8 mouse cellular contexts compared by ENCODE assay signal in genomic region chr2:71598778-71599177, GRCm38 (mm10). TPM values are rescaled to one million over a fixed set of nuclear protein-coding genes. Genes with fewer than 3 reads are reported as not detected.
DNase-seq lines count a peak whose midpoint lies in the region; ATAC-seq lines count a peak whose summit lies in the region.

No protein-coding gene starts in this region.

- peak; percentile 74 for ATAC-seq in hindbrain, embryonic 13.5 days (ENCODE audit: low FRiP score)

- no peak overlapping the region for H3K4me2 ChIP-seq in hindbrain, embryonic 13.5 days

- no peaks in the 10 kb centered on the region for H3K9me3 ChIP-seq in hindbrain, embryonic 13.5 days

- H3K36me3 ChIP-seq in hindbrain, embryonic 13.5 days = no peaks in the 10 kb centered on the region

- peaks cover 18% of the 10 kb centered on the region; the same call in 1 of the 2 replicates for H3K27me3 ChIP-seq in hindbrain, embryonic 13.5 days

- H3K4me3 ChIP-seq in hindbrain, embryonic 13.5 days = no peak overlapping the region

- no peak overlapping the region for H3K27ac ChIP-seq in hindbrain, embryonic 13.5 days

- 18% methylated on average over 5 of the region's 5 CpGs for WGBS in hindbrain, embryonic 13.5 days

- no peak overlapping the region for H3K9ac ChIP-seq in hindbrain, embryonic 13.5 days

- peaks cover 5% of the 10 kb centered on the region; the same call in 1 of the 2 replicates for H3K4me1 ChIP-seq in hindbrain, embryonic 13.5 days (replicated peaks)

- peak; percentile 79 for DNase-seq in MN1 (ENCODE audit: low spot score)
- DNase-seq in cerebellum, adult 9-10 months = peak; percentile 74
- peak; percentile 51 to 74 for DNase-seq in frontal cortex, postnatal 10 days (ENCODE audit: low spot score in 2 of 2)
- DNase-seq in layer of hippocampus, postnatal 14 days (ENCODE audit: low spot score in 2 of 2) = peak; percentile 82 to 90
- peak; percentile 91 for DNase-seq in lung, postnatal 14 days
- peak; percentile 97 for DNase-seq in retina, embryonic 14.5 days (ENCODE audit: low spot score)
- peak; percentile 78 to 82 for DNase-seq in thymus, postnatal 36 days

RNA-seq across cellular contexts. Expression of gene Dlx2, which starts 52.2 kb away (rescaled TPM):
- polyA plus RNA-seq in hindbrain, embryonic 13.5 days (2015; fragmentation: Nextera tagmentation; extraction: Ambion mirVana) = 0.51 and 0.76 TPM in 2 replicates
- total RNA-seq in layer of hippocampus, postnatal 14 days (2021) = 1 to 10 TPM; 6.2 to 7.5 TPM
